Mouse (Mus musculus): Measurements from ENCODE around the gene Tuba4a. TPM values are rescaled to one million over a fixed set of nuclear protein-coding genes. Genes with fewer than 3 reads are reported as not detected.

Tuba4a gene
- polyA plus RNA-seq, 1 experiment from 2014 or later = 12.9 TPM

- Histone ChIP-seq H3K27me3 (ENCODE audit: control insufficient read depth, insufficient read depth, low read length) (no peaks in the 10 kb centered on the region), H3K36me3 (ENCODE audit: control insufficient read depth, insufficient read depth, low read length) (no peaks in the 10 kb centered on the region), H3K4me1 (replicated peaks; ENCODE audit: control insufficient read depth, insufficient read depth, low read length) (no peaks in the 10 kb centered on the region), H3K4me2 (ENCODE audit: low read depth, low read length, severe bottlenecking) (no peak overlapping the region), H3K9ac (ENCODE audit: low read length) (no peak overlapping the region), H3K4me3 (ENCODE audit: low read depth, low read length) (no peak overlapping the region), H3K27ac (ENCODE audit: low read depth, low read length) (no peak overlapping the region), H3K9me3 (ENCODE audit: control insufficient read depth, low read length) (no peaks in the 10 kb centered on the region)
- 83% methylated on average over 4 of the region's 4 CpGs for WGBS
- no peak for ATAC-seq (replicated peaks; ENCODE audit: low FRiP score)
- DNase-seq (ENCODE audit: low spot score) = no peak
These were observed 9.5 kb upstream of the Tuba4a start for GRCm38 (mm10) chr1:75229158-75229557.

GRCm38 (mm10) chr1:75227653-75228052, 8.0 kb upstream of the Tuba4a start:
- H3K27ac ChIP-seq (ENCODE audit: low read depth, low read length) = no peak overlapping the region
- H3K4me2 ChIP-seq (ENCODE audit: low read depth, low read length, severe bottlenecking) = no peak overlapping the region
- 0 out of 2 replicates have a peak, but pooled peaks cover 1% of the 10 kb centered on the region for H3K27me3 ChIP-seq (ENCODE audit: control insufficient read depth, insufficient read depth, low read length)
- no peaks in the 10 kb centered on the region for H3K36me3 ChIP-seq (ENCODE audit: control insufficient read depth, insufficient read depth, low read length)
- ATAC-seq (replicated peaks; ENCODE audit: low FRiP score) (no peak), DNase-seq (ENCODE audit: low spot score) (no peak)
- WGBS = 59% methylated on average over 1 of the region's 1 CpGs
- H3K9ac ChIP-seq (ENCODE audit: low read length) = no peak overlapping the region
- no peaks in the 10 kb centered on the region for H3K4me1 ChIP-seq (replicated peaks; ENCODE audit: control insufficient read depth, insufficient read depth, low read length)
- no peaks in the 10 kb centered on the region for H3K9me3 ChIP-seq (ENCODE audit: control insufficient read depth, low read length)
- no peak overlapping the region for H3K4me3 ChIP-seq (ENCODE audit: low read depth, low read length)

- H3K9me3 ChIP-seq (ENCODE audit: control insufficient read depth, low read length) = no peaks in the 10 kb centered on the region
- DNase-seq (ENCODE audit: low spot score) (no peak), ATAC-seq (replicated peaks; ENCODE audit: low FRiP score) (no peak)
- H3K27ac ChIP-seq (ENCODE audit: low read depth, low read length) = no peak overlapping the region
- H3K4me2 ChIP-seq (ENCODE audit: low read depth, low read length, severe bottlenecking) = no peak overlapping the region
- H3K4me1 ChIP-seq (replicated peaks; ENCODE audit: control insufficient read depth, insufficient read depth, low read length) = no peaks in the 10 kb centered on the region
- H3K4me3 ChIP-seq (ENCODE audit: low read depth, low read length) = no peak overlapping the region
- no peaks in the 10 kb centered on the region for H3K36me3 ChIP-seq (ENCODE audit: control insufficient read depth, insufficient read depth, low read length)
- WGBS = 75% methylated on average over 2 of the region's 2 CpGs
- no peak overlapping the region for H3K9ac ChIP-seq (ENCODE audit: low read length)
- H3K27me3 ChIP-seq (ENCODE audit: control insufficient read depth, insufficient read depth, low read length) = peaks cover 5% of the 10 kb centered on the region; the same call in 1 of the 2 replicates
These were observed 6.5 kb upstream of the Tuba4a start for GRCm38 (mm10) chr1:75226138-75226537.

- Histone ChIP-seq H3K36me3 (ENCODE audit: control insufficient read depth, insufficient read depth, low read length) (no peaks in the 10 kb centered on the region), H3K27ac (ENCODE audit: low read depth, low read length) (no peak overlapping the region), H3K4me1 (replicated peaks; ENCODE audit: control insufficient read depth, insufficient read depth, low read length) (no peaks in the 10 kb centered on the region), H3K4me3 (ENCODE audit: low read depth, low read length) (no peak overlapping the region), H3K4me2 (ENCODE audit: low read depth, low read length, severe bottlenecking) (no peak overlapping the region), H3K9ac (ENCODE audit: low read length) (no peak overlapping the region), H3K27me3 (ENCODE audit: control insufficient read depth, insufficient read depth, low read length) (peaks cover 11% of the 10 kb centered on the region), H3K9me3 (ENCODE audit: control insufficient read depth, low read length) (no peaks in the 10 kb centered on the region)
- no peak for ATAC-seq (replicated peaks; ENCODE audit: low FRiP score)
- WGBS = 71% methylated on average over 3 of the region's 3 CpGs
- no peak for DNase-seq (ENCODE audit: low spot score)
These were observed 5.8 kb upstream of the Tuba4a start for GRCm38 (mm10) chr1:75225473-75225872.

- Histone ChIP-seq H3K27ac (ENCODE audit: low read depth, low read length) (no peak overlapping the region), H3K4me1 (replicated peaks; ENCODE audit: control insufficient read depth, insufficient read depth, low read length) (peaks cover 9% of the 10 kb centered on the region), H3K27me3 (ENCODE audit: control insufficient read depth, insufficient read depth, low read length) (peaks cover 30% of the 10 kb centered on the region), H3K9me3 (ENCODE audit: control insufficient read depth, low read length) (no peaks in the 10 kb centered on the region), H3K9ac (ENCODE audit: low read length) (no peak overlapping the region), H3K36me3 (ENCODE audit: control insufficient read depth, insufficient read depth, low read length) (no peaks in the 10 kb centered on the region), H3K4me2 (ENCODE audit: low read depth, low read length, severe bottlenecking) (no peak overlapping the region), H3K4me3 (ENCODE audit: low read depth, low read length) (no peak overlapping the region)
- 73% methylated on average over 6 of the region's 6 CpGs for WGBS
- DNase-seq (ENCODE audit: low spot score) (no peak), ATAC-seq (replicated peaks; ENCODE audit: low FRiP score) (no peak)
These were observed 3.9 kb upstream of the Tuba4a start for GRCm38 (mm10) chr1:75223532-75223931.

GRCm38 (mm10) chr1:75222926-75223325, 3.3 kb upstream of the Tuba4a start:
- Histone ChIP-seq H3K9me3 (ENCODE audit: control insufficient read depth, low read length) (no peaks in the 10 kb centered on the region), H3K36me3 (ENCODE audit: control insufficient read depth, insufficient read depth, low read length) (no peaks in the 10 kb centered on the region), H3K4me1 (replicated peaks; ENCODE audit: control insufficient read depth, insufficient read depth, low read length) (peaks cover 12% of the 10 kb centered on the region), H3K27ac (ENCODE audit: low read depth, low read length) (no peak overlapping the region), H3K4me3 (ENCODE audit: low read depth, low read length) (no peak overlapping the region), H3K27me3 (ENCODE audit: control insufficient read depth, insufficient read depth, low read length) (peaks cover 36% of the 10 kb centered on the region), H3K4me2 (ENCODE audit: low read depth, low read length, severe bottlenecking) (no peak overlapping the region), H3K9ac (ENCODE audit: low read length) (no peak overlapping the region)
- DNase-seq (ENCODE audit: low spot score) = no peak
- no peak for ATAC-seq (replicated peaks; ENCODE audit: low FRiP score)
- WGBS = 82% methylated on average over 6 of the region's 6 CpGs

- Histone ChIP-seq H3K9me3 (ENCODE audit: control insufficient read depth, low read length) (no peaks in the 10 kb centered on the region), H3K36me3 (ENCODE audit: control insufficient read depth, insufficient read depth, low read length) (no peaks in the 10 kb centered on the region), H3K4me1 (replicated peaks; ENCODE audit: control insufficient read depth, insufficient read depth, low read length) (peaks cover 12% of the 10 kb centered on the region), H3K9ac (ENCODE audit: low read length) (no peak overlapping the region), H3K27me3 (ENCODE audit: control insufficient read depth, insufficient read depth, low read length) (peaks cover 48% of the 10 kb centered on the region), H3K27ac (ENCODE audit: low read depth, low read length) (no peak overlapping the region), H3K4me3 (ENCODE audit: low read depth, low read length) (no peak overlapping the region), H3K4me2 (ENCODE audit: low read depth, low read length, severe bottlenecking) (no peak overlapping the region)
- no peak for ATAC-seq (replicated peaks; ENCODE audit: low FRiP score)
- 82% methylated on average over 3 of the region's 3 CpGs for WGBS
- no peak for DNase-seq (ENCODE audit: low spot score)
These were observed 1.9 kb upstream of the Tuba4a start for GRCm38 (mm10) chr1:75221538-75221937.

GRCm38 (mm10) chr1:75219078-75219477, 587 bp downstream of the Tuba4a start:
- ATAC-seq (replicated peaks; ENCODE audit: low FRiP score) (peak; percentile 79), DNase-seq (ENCODE audit: low spot score) (peak; percentile 82)
- Histone ChIP-seq H3K9me3 (ENCODE audit: control insufficient read depth, low read length) (no peaks in the 10 kb centered on the region), H3K4me1 (replicated peaks; ENCODE audit: control insufficient read depth, insufficient read depth, low read length) (peaks cover 12% of the 10 kb centered on the region), H3K27me3 (ENCODE audit: control insufficient read depth, insufficient read depth, low read length) (peaks cover 48% of the 10 kb centered on the region), H3K4me2 (ENCODE audit: low read depth, low read length, severe bottlenecking) (peak overlapping the region; percentile 94), H3K36me3 (ENCODE audit: control insufficient read depth, insufficient read depth, low read length) (no peaks in the 10 kb centered on the region; the same call in 1 of the 2 replicates), H3K9ac (ENCODE audit: low read length) (peak overlapping the region; percentile 46), H3K27ac (ENCODE audit: low read depth, low read length) (no peak overlapping the region), H3K4me3 (ENCODE audit: low read depth, low read length) (peak overlapping the region; percentile 52)
- 0% methylated on average over 24 of the region's 24 CpGs for WGBS

GRCm38 (mm10) chr1:75218227-75219001, 1.3 kb downstream of the Tuba4a start:
- Histone ChIP-seq H3K27ac (ENCODE audit: low read depth, low read length) (no peak overlapping the region), H3K4me2 (ENCODE audit: low read depth, low read length, severe bottlenecking) (peak overlapping the region; percentile 94), H3K4me3 (ENCODE audit: low read depth, low read length) (peak overlapping the region; percentile 52), H3K4me1 (replicated peaks; ENCODE audit: control insufficient read depth, insufficient read depth, low read length) (peaks cover 12% of the 10 kb centered on the region), H3K36me3 (ENCODE audit: control insufficient read depth, insufficient read depth, low read length) (no peaks in the 10 kb centered on the region; the same call in 1 of the 2 replicates), H3K27me3 (ENCODE audit: control insufficient read depth, insufficient read depth, low read length) (peaks cover 48% of the 10 kb centered on the region), H3K9ac (ENCODE audit: low read length) (peak overlapping the region; percentile 17; the same call in 1 of the 2 replicates), H3K9me3 (ENCODE audit: control insufficient read depth, low read length) (no peaks in the 10 kb centered on the region)
- 3% methylated on average over 38 of the region's 38 CpGs for WGBS
- DNase-seq (ENCODE audit: low spot score) (peak; percentile 59), ATAC-seq (replicated peaks; ENCODE audit: low FRiP score) (0 out of 2 replicates have a peak, but pooled peaks have one; percentile 13)
